Mouse (Mus musculus) heart, adult 2 months (tissue): ENCODE results near the gene Slc7a5.
A peak's percentile ranks its signal among the peaks of the same experiment; 100 is the strongest.

Experiments
- CTCF ChIP-seq: fragments of 200-600 bp; IDR thresholded peaks from 2 replicates; pipeline ENCODE4 v1.8.1; 2022; ENCODE audit warnings: antibody characterized with exemption, mild to moderate bottlenecking, moderate library complexity
- POLR2A ChIP-seq: fragments of 200-500 bp; IDR thresholded peaks from 2 replicates; pipeline ENCODE4 v1.6.1; 2011; ENCODE audit warnings: mild to moderate bottlenecking, low read depth, low read length, control low read depth; ENCODE audit not compliant: insufficient read depth

- TF ChIP-seq CTCF (peak; percentile 14), POLR2A (no peak)
These were observed 9.0 kb downstream of the Slc7a5 start for GRCm38 (mm10) chr8:121898401-121898931.
